ENCODE assay signal across 8 mouse cellular contexts in the genomic region with DNA sequence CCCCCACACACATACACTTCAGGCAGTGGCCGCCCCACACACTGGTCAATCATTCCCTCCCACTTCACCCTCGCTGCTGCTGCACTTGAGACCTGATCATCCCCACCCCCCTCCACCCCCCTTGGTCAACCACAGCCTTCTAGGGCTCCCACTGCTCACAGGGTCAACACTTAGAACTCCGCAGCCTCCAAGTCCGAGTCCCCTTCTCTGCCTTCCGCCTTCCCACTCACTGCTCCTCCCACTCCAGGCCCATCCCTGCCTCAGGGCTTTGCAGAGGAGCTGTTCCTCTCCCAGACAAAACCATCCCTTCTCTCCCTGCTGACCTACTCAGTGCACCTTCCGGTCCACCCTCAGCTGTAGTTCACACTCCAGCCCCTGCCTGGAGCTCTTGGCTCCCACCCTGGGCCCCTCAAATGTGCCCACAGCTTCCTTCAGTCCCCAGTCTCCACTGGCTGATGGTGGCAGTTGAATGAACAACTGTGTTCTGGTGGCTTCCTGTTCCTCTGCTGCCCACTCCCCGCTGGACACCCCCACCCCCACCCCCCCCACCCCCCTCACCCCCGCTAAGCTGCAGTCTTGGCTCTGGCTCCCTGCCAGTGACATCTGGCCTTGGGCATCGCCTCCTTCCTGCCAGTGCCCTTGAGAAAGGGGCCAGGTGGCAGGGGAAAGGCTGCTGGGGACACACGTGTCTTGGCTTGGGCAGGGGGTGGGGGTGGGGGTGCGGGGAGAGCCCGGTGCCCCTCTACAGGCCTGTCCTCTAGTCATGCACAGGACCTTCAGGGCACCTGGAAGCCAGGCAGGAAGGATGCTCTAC. TPM values are rescaled to one million over a fixed set of nuclear protein-coding genes. Genes with fewer than 3 reads are reported as not detected.
DNase-seq lines count a peak whose midpoint lies in the region; ATAC-seq and TF ChIP-seq lines count a peak whose summit lies in the region.

No protein-coding gene starts in this region.

- peak; percentile 47 to 58 for ATAC-seq in hematopoietic stem cell, adult 5-6 weeks (replicated peaks in 1 of 2; ENCODE audit: insufficient read depth in 1 of 2, low FRiP score in 2 of 2, low TSS enrichment in 1 of 2, low read depth in 1 of 2, poor library complexity in 2 of 2, severe bottlenecking in 2 of 2)
- no peak for ATAC-seq in liver, embryonic 16.5 days (ENCODE audit: low read depth)
- peak; percentile 43 for ATAC-seq in neural tube, embryonic 12.5 days (ENCODE audit: low FRiP score, low read depth)

- H3K9me3 ChIP-seq in ES-E14 (ENCODE audit: control insufficient read depth, insufficient read depth, low read depth, low read length), result no peaks in the 10 kb centered on the region
- H3K9me3 ChIP-seq in liver, embryonic 16.5 days (replicated peaks; ENCODE audit: control insufficient read depth, low read length), result no peaks in the 10 kb centered on the region
- no peaks in the 10 kb centered on the region for H3K9me3 ChIP-seq in neural tube, embryonic 12.5 days

- H3K27ac ChIP-seq in ES-E14 (ENCODE audit: insufficient read depth, low read depth, low read length, poor library complexity, severe bottlenecking), result peak overlapping the region; percentile 21; the same call in 1 of the 2 replicates
- H3K27ac ChIP-seq in embryonic fibroblast, embryonic 13.5 days (ENCODE audit: insufficient read depth, low read length), result peak overlapping the region; percentile 57
- no peak overlapping the region for H3K27ac ChIP-seq in liver, embryonic 16.5 days (ENCODE audit: low read length)
- H3K27ac ChIP-seq in neural tube, embryonic 12.5 days, result peak overlapping the region; percentile 23; the same call in 1 of the 2 replicates

- peak; percentile 77 for TF ChIP-seq POLR2A in embryonic fibroblast, embryonic 13.5 days (IDR thresholded peaks at IDR 0.05; ENCODE audit: low read depth, low read length)

- H3K4me1 ChIP-seq in ES-E14 (ENCODE audit: control insufficient read depth in 2 of 2, insufficient read depth in 2 of 2, low read length in 2 of 2, poor library complexity in 1 of 2), result peaks cover 16 to 51% of the 10 kb centered on the region in 2 experiments
- H3K4me1 ChIP-seq in embryonic fibroblast, embryonic 13.5 days (ENCODE audit: control insufficient read depth, insufficient read depth, low read length), result peaks cover 6% of the 10 kb centered on the region
- peaks cover 31% of the 10 kb centered on the region for H3K4me1 ChIP-seq in liver, embryonic 16.5 days (ENCODE audit: control insufficient read depth, low read depth, low read length)
- peaks cover 47% of the 10 kb centered on the region for H3K4me1 ChIP-seq in neural tube, embryonic 12.5 days

- peaks cover 29% of the 10 kb centered on the region for H3K27me3 ChIP-seq in liver, embryonic 16.5 days (ENCODE audit: control insufficient read depth, insufficient read depth, low read depth, low read length)
- peaks cover 55% of the 10 kb centered on the region for H3K27me3 ChIP-seq in neural tube, embryonic 12.5 days (replicated peaks)

- peak overlapping the region in 1 of 2 experiments; percentile 27; a peak in 1 of 4 replicates for H3K4me3 ChIP-seq in ES-E14 (ENCODE audit: insufficient read depth in 1 of 2, low read depth in 1 of 2, low read length in 2 of 2, poor library complexity in 1 of 2, severe bottlenecking in 1 of 2)
- H3K4me3 ChIP-seq in embryonic fibroblast, embryonic 13.5 days (ENCODE audit: insufficient read depth, low read length), result no peak overlapping the region
- H3K4me3 ChIP-seq in liver, embryonic 16.5 days (ENCODE audit: low read depth, low read length), result peak overlapping the region; percentile 22; the same call in 1 of the 2 replicates
- H3K4me3 ChIP-seq in neural tube, embryonic 12.5 days, result no peak overlapping the region

- no peaks in the 10 kb centered on the region for H3K36me3 ChIP-seq in ES-E14 (ENCODE audit: control insufficient read depth, insufficient read depth, low read length, poor library complexity, severe bottlenecking)
- no peaks in the 10 kb centered on the region for H3K36me3 ChIP-seq in liver, embryonic 16.5 days (ENCODE audit: control insufficient read depth, insufficient read depth)
- H3K36me3 ChIP-seq in neural tube, embryonic 12.5 days, result no peaks in the 10 kb centered on the region

- no peak for TF ChIP-seq CTCF in embryonic fibroblast, embryonic 13.5 days (IDR thresholded peaks at IDR 0.05; ENCODE audit: borderline replicate concordance, insufficient read depth, low read length)

- WGBS in liver, embryonic 16.5 days (ENCODE audit: insufficient replicate concordance), result 5% methylated on average over 12 of the region's 12 CpGs
- 5% methylated on average over 12 of the region's 12 CpGs for WGBS in neural tube, embryonic 12.5 days

- DNase-seq in adrenal gland, adult 18-20 months (ENCODE audit: low spot score in 2 of 2), result peak; percentile 47 to 52
- no peak for DNase-seq in adrenal gland, adult 8-10 months
- no peak for DNase-seq in ES-E14 (ENCODE audit: low read depth, low spot score)
- no peak for DNase-seq in layer of hippocampus, adult 11-12 months (ENCODE audit: low spot score)

- H3K9ac ChIP-seq in ES-E14 (ENCODE audit: insufficient read depth, low read depth, low read length, poor library complexity, severe bottlenecking), result 0 out of 2 replicates have a peak overlapping the region, but pooled peaks have one; percentile 44
- H3K9ac ChIP-seq in liver, embryonic 16.5 days (ENCODE audit: low read depth, low read length), result no peak overlapping the region; the same call in 1 of the 2 replicates
- H3K9ac ChIP-seq in neural tube, embryonic 12.5 days, result no peak overlapping the region

- peak overlapping the region; percentile 49 for H3K4me2 ChIP-seq in liver, embryonic 16.5 days (ENCODE audit: low read depth, low read length)
- H3K4me2 ChIP-seq in neural tube, embryonic 12.5 days (replicated peaks), result peak overlapping the region; percentile 46

- in situ Hi-C loops in ES-E14 (cut with MboI; ENCODE audit: low sequenced_read_pairs in 2 of 2, unreplicated experiment in 2 of 2), result no loop called here

TF ChIP-seq in ES-E14, 5 proteins besides CTCF, POLR2A, EP300 and RAD21:
- TF ChIP-seq CHD2 (IDR thresholded peaks at IDR 0.05; ENCODE audit: low read depth, low read length) (no peak), ZNF384 (IDR thresholded peaks at IDR 0.05; ENCODE audit: low read depth, low read length) (no peak), ZC3H11A (IDR thresholded peaks at IDR 0.05; ENCODE audit: borderline replicate concordance, low read depth, low read length) (no peak), HCFC1 (IDR thresholded peaks at IDR 0.05; ENCODE audit: borderline replicate concordance, insufficient read depth, low read length) (no peak), MAFK (IDR thresholded peaks at IDR 0.05; ENCODE audit: insufficient read depth, low read depth, low read length) (no peak)

RNA-seq across cellular contexts. Expression of a gene that starts 3.5 kb away (rescaled TPM):
- 10 to 100 TPM; 21.4 to 37.3 TPM for total RNA-seq in adrenal gland, adult 18-20 months (2021)
- 100 to 1,000 TPM in 2 of 4 experiments, 10 to 100 TPM in 2; 32.2 to 138 (median 85.6) TPM for total RNA-seq in adrenal gland, adult 8-10 months (2022)
- total RNA-seq in ES-E14 (2012; rRNA removed), result 17.7 and 22.0 TPM in 2 replicates
- 16.5 and 26.4 TPM in 2 replicates for polyA plus RNA-seq in embryonic fibroblast, embryonic 13.5 days (2011; ENCODE audit: insufficient read length, low read depth, missing spikeins)
- total RNA-seq in hematopoietic stem cell, adult 5-6 weeks (2017), result 22.9 and 47.4 TPM in 2 replicates
- 3.5 and 4.5 TPM in 2 replicates for polyA plus RNA-seq in liver, embryonic 16.5 days (2015; fragmentation: Nextera tagmentation; extraction: Ambion mirVana)
- polyA plus RNA-seq in neural tube, embryonic 12.5 days (2016; fragmentation: Nextera tagmentation; extraction: Ambion mirVana), result 6.4 and 7.3 TPM in 2 replicates

RNA-seq across cellular contexts. Expression of a gene that starts 8.7 kb away (rescaled TPM):
- 1 to 10 TPM; 1.2 to 1.7 TPM for total RNA-seq in adrenal gland, adult 18-20 months (2021)
- total RNA-seq in adrenal gland, adult 8-10 months (2022), result 1 to 10 TPM; 1.2 to 1.7 (median 1.3) TPM
- 2.3 and 2.5 TPM in 2 replicates for total RNA-seq in ES-E14 (2012; rRNA removed)
- polyA plus RNA-seq in embryonic fibroblast, embryonic 13.5 days (2011; ENCODE audit: insufficient read length, low read depth, missing spikeins), result 0.75 and 0.86 TPM in 2 replicates
- 2.9 and 3.5 TPM in 2 replicates for total RNA-seq in hematopoietic stem cell, adult 5-6 weeks (2017)
- 0.35 and 0.36 TPM in 2 replicates for polyA plus RNA-seq in liver, embryonic 16.5 days (2015; fragmentation: Nextera tagmentation; extraction: Ambion mirVana)
- polyA plus RNA-seq in neural tube, embryonic 12.5 days (2016; fragmentation: Nextera tagmentation; extraction: Ambion mirVana), result 1.4 and 2.3 TPM in 2 replicates

RNA-seq across cellular contexts. Expression of a gene that starts 23.0 kb away (rescaled TPM):
- total RNA-seq in adrenal gland, adult 18-20 months (2021), result 10 to 100 TPM; 58.2 to 65.6 TPM
- 100 to 1,000 TPM in 2 of 4 experiments, 10 to 100 TPM in 2; 50.6 to 211 (median 117) TPM for total RNA-seq in adrenal gland, adult 8-10 months (2022)
- 2.4 and 2.6 TPM in 2 replicates for total RNA-seq in ES-E14 (2012; rRNA removed)
- polyA plus RNA-seq in embryonic fibroblast, embryonic 13.5 days (2011; ENCODE audit: insufficient read length, low read depth, missing spikeins), result 22.4 and 25.7 TPM in 2 replicates
- total RNA-seq in hematopoietic stem cell, adult 5-6 weeks (2017), result 11.2 and 11.8 TPM in 2 replicates
- polyA plus RNA-seq in liver, embryonic 16.5 days (2015; fragmentation: Nextera tagmentation; extraction: Ambion mirVana), result 1.8 and 2.7 TPM in 2 replicates
- polyA plus RNA-seq in neural tube, embryonic 12.5 days (2016; fragmentation: Nextera tagmentation; extraction: Ambion mirVana), result 18.1 and 19.6 TPM in 2 replicates

RNA-seq across cellular contexts. Expression of a gene that starts 30.3 kb away (rescaled TPM):
- 10 to 100 TPM; 18.2 to 21.5 TPM for total RNA-seq in adrenal gland, adult 18-20 months (2021)
- 10 to 100 TPM; 14.7 to 34.5 (median 26.5) TPM for total RNA-seq in adrenal gland, adult 8-10 months (2022)
- total RNA-seq in ES-E14 (2012; rRNA removed), result 14.5 and 16.7 TPM in 2 replicates
- 14.0 and 17.5 TPM in 2 replicates for polyA plus RNA-seq in embryonic fibroblast, embryonic 13.5 days (2011; ENCODE audit: insufficient read length, low read depth, missing spikeins)
- 2.8 and 3.1 TPM in 2 replicates for total RNA-seq in hematopoietic stem cell, adult 5-6 weeks (2017)
- polyA plus RNA-seq in liver, embryonic 16.5 days (2015; fragmentation: Nextera tagmentation; extraction: Ambion mirVana), result 6.9 and 8.1 TPM in 2 replicates
- polyA plus RNA-seq in neural tube, embryonic 12.5 days (2016; fragmentation: Nextera tagmentation; extraction: Ambion mirVana), result 53.3 and 56.6 TPM in 2 replicates

RNA-seq across cellular contexts. Expression of a gene that starts 31.0 kb away (rescaled TPM):
- 10 to 100 TPM; 20.6 to 21.6 TPM for total RNA-seq in adrenal gland, adult 18-20 months (2021)
- 10 to 100 TPM; 24.6 to 58.2 (median 46.7) TPM for total RNA-seq in adrenal gland, adult 8-10 months (2022)
- total RNA-seq in ES-E14 (2012; rRNA removed), result 14.4 and 18.6 TPM in 2 replicates
- 9.0 and 11.6 TPM in 2 replicates for polyA plus RNA-seq in embryonic fibroblast, embryonic 13.5 days (2011; ENCODE audit: insufficient read length, low read depth, missing spikeins)
- total RNA-seq in hematopoietic stem cell, adult 5-6 weeks (2017), result 3.5 and 8.1 TPM in 2 replicates
- 2.1 and 2.4 TPM in 2 replicates for polyA plus RNA-seq in liver, embryonic 16.5 days (2015; fragmentation: Nextera tagmentation; extraction: Ambion mirVana)
- 8.8 and 9.0 TPM in 2 replicates for polyA plus RNA-seq in neural tube, embryonic 12.5 days (2016; fragmentation: Nextera tagmentation; extraction: Ambion mirVana)

Comparison
In these comparisons a context has a peak if more than half of its experiments do, and no peak if none do; other contexts are left out.
1. DNase-seq: peak in adrenal gland, adult 18-20 months (2 of 2); none in adrenal gland, adult 8-10 months (single experiment), ES-E14 (single experiment) and layer of hippocampus, adult 11-12 months (single experiment).